Mouse (Mus musculus) right cerebral cortex, postnatal 4 days (tissue): ENCODE results near the gene Efna5.

Experiments
- DNase-seq: peaks from one replicate; pipeline ENCODE4 v3.0.0-alpha.2; 2022

Efna5 gene

GRCm38 (mm10) chr17:62881176-62881790 is at the start of gene Efna5:
TSS of gene Efna5 (minus strand) at chr17:62881317.
- peak; percentile 37 for DNase-seq

- no peak for DNase-seq
These were observed 34.2 kb upstream of the Efna5 start for GRCm38 (mm10) chr17:62915304-62915703.

- no peak for DNase-seq
These were observed 24.8 kb upstream of the Efna5 start for GRCm38 (mm10) chr17:62905692-62906445.

- DNase-seq, result no peak
These were observed 17.9 kb upstream of the Efna5 start for GRCm38 (mm10) chr17:62899066-62899465.

GRCm38 (mm10) chr17:62889991-62890390 is 8.9 kb upstream of the Efna5 start:
- no peak for DNase-seq

- DNase-seq, result peak; percentile 86
These were observed 3.0 kb upstream of the Efna5 start for GRCm38 (mm10) chr17:62884129-62884506.

GRCm38 (mm10) chr17:62883476-62884128 is 2.5 kb upstream of the Efna5 start:
- peak; percentile 58 for DNase-seq

GRCm38 (mm10) chr17:62882726-62883475 is 1.8 kb upstream of the Efna5 start:
- peak; percentile 71 for DNase-seq

- DNase-seq, result peak; percentile 45
These were observed 941 bp upstream of the Efna5 start for GRCm38 (mm10) chr17:62881791-62882725.

GRCm38 (mm10) chr17:62880311-62881175 is 574 bp downstream of the Efna5 start:
- DNase-seq, result peak; percentile 49

GRCm38 (mm10) chr17:62879526-62880310 is 1.4 kb downstream of the Efna5 start:
- DNase-seq, result peak; percentile 24

- DNase-seq, result no peak
These were observed 5.4 kb downstream of the Efna5 start for GRCm38 (mm10) chr17:62875727-62876126.

- no peak for DNase-seq
These were observed 9.2 kb downstream of the Efna5 start for GRCm38 (mm10) chr17:62871928-62872327.

GRCm38 (mm10) chr17:62871191-62871590 is 9.9 kb downstream of the Efna5 start:
- no peak for DNase-seq

- no peak for DNase-seq
These were observed 10.7 kb downstream of the Efna5 start for GRCm38 (mm10) chr17:62870446-62870845.

GRCm38 (mm10) chr17:62864966-62865365 is 16.2 kb downstream of the Efna5 start:
- DNase-seq, result no peak

GRCm38 (mm10) chr17:62863004-62863403 is 18.1 kb downstream of the Efna5 start:
- DNase-seq, result no peak

- peak; percentile 31 for DNase-seq
These were observed 18.7 kb downstream of the Efna5 start for GRCm38 (mm10) chr17:62862298-62862999.

GRCm38 (mm10) chr17:62857275-62857674 is 23.8 kb downstream of the Efna5 start:
- no peak for DNase-seq

- no peak for DNase-seq
These were observed 27.4 kb downstream of the Efna5 start for GRCm38 (mm10) chr17:62853741-62854140.
